Mouse (Mus musculus): Measurements from ENCODE around the gene Nlrc5. TPM values are rescaled to one million over a fixed set of nuclear protein-coding genes. Genes with fewer than 3 reads are reported as not detected.
A peak's percentile ranks its signal among the peaks of the same experiment; 100 is the strongest.

Gene Nlrc5
- total and polyA plus RNA-seq, 3 experiments = 0.03 TPM; not detected in 2

DNA sequence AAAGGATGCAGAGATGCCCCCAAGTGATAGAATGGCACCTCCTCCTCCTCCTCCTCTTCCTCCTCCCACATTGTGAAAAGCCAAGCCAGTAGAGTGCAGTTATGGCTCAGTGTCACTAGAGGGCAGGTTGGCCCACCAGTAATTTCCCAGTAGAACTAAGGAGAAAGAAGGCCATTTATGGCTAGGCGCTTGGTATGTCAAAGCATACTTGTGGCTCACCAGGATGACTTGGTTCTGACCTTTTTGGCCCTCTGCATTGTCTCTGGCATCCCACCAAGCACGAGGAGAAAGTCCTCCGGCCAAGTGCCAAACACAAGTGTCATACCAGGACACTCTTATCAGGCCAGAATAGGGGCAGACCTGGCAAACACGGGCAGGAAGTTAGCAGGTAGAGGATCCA is 94.1 kb downstream of the Nlrc5 start (continued):
- TF ChIP-seq MAX (IDR thresholded peaks at IDR 0.05; ENCODE audit: low read length) (no peak), MAFK (IDR thresholded peaks at IDR 0.05; ENCODE audit: borderline replicate concordance, low read depth, low read length) (no peak), USF1 (IDR thresholded peaks at IDR 0.05; ENCODE audit: low read depth, low read length) (no peak), CTCF (IDR thresholded peaks at IDR 0.05 in 2 of 3, conservative IDR thresholded peaks at IDR 0.05 in 1 of 3; ENCODE audit: control insufficient read depth in 1 of 3, insufficient read depth in 1 of 3, low read depth in 2 of 3, low read length in 3 of 3, poor library complexity in 1 of 3, severe bottlenecking in 1 of 3) (peak; percentile 74 to 95 (median 88)), USF2 (IDR thresholded peaks at IDR 0.05; ENCODE audit: borderline replicate concordance in 1 of 2, insufficient read depth in 1 of 2, low read depth in 1 of 2, low read length in 2 of 2) (no peak), SMC3 (IDR thresholded peaks at IDR 0.05; ENCODE audit: low read depth, low read length) (peak; percentile 96), ETS1 (IDR thresholded peaks at IDR 0.05; ENCODE audit: low read depth, low read length) (no peak), HCFC1 (IDR thresholded peaks at IDR 0.05; ENCODE audit: low read depth, low read length) (0 out of 2 replicates have a peak, but pooled peaks have one; percentile 33), NRF1 (IDR thresholded peaks at IDR 0.05; ENCODE audit: insufficient read depth, low read depth, low read length, poor library complexity, severe bottlenecking) (no peak), EP300 (IDR thresholded peaks at IDR 0.05; ENCODE audit: low read depth in 1 of 2, low read length in 2 of 2) (no peak), ZKSCAN1 (IDR thresholded peaks at IDR 0.05; ENCODE audit: low read depth, low read length) (no peak), ZMIZ1 (IDR thresholded peaks at IDR 0.05; ENCODE audit: low read depth, low read length) (no peak), CHD2 (IDR thresholded peaks at IDR 0.05; ENCODE audit: low read length) (no peak), MAZ (IDR thresholded peaks at IDR 0.05; ENCODE audit: low read depth, low read length) (no peak)

DNA sequence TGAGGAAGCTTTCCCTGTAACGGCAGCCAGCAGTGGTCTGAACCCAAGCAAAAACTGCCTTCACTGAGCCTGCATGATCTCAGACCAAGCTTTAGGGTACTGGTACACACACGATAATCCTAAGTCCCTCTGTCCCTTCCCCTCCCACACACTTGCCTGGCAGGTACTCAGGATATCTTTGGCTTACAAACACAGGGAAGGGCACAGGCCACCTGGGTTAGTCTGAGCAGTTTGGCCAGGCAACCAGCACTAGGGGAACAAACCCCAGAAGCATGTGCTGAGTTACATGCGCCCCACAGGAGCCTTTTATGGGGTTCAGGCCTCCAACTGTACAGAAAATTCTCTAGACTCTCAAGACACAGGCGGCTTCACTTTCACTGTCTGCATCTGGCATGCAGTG is 95.7 kb downstream of the Nlrc5 start:
- Histone ChIP-seq H3K27ac (ENCODE audit: control insufficient read depth, low read depth, low read length) (peak overlapping the region; percentile 26; the same call in 1 of the 2 replicates), H3K4me1 (ENCODE audit: control insufficient read depth in 1 of 2, insufficient read depth in 2 of 2, low read length in 2 of 2) (peaks cover 6 to 17% of the 10 kb centered on the region in 2 experiments; a peak in 3 of 4 replicates), H3K79me2 (ENCODE audit: control insufficient read depth, insufficient read depth, low read length, poor library complexity) (no peaks in the 10 kb centered on the region; the same call in 1 of the 2 replicates), H3K9me3 (replicated peaks; ENCODE audit: insufficient read depth, low read length) (no peaks in the 10 kb centered on the region), H3K4me3 (ENCODE audit: control insufficient read depth in 1 of 2, insufficient read depth in 1 of 2, low read depth in 2 of 2, low read length in 2 of 2) (no peak overlapping the region), H3K36me3 (ENCODE audit: control insufficient read depth in 1 of 2, insufficient read depth in 2 of 2, low read length in 2 of 2) (peaks cover 0 to 4% of the 10 kb centered on the region in 2 experiments; a peak in 1 of 4 replicates), H3K9ac (ENCODE audit: control insufficient read depth, low read depth, low read length, poor library complexity, severe bottlenecking) (0 out of 2 replicates have a peak overlapping the region, but pooled peaks have one; percentile 15), H3K27me3 (ENCODE audit: control insufficient read depth in 1 of 2, insufficient read depth in 2 of 2, low read length in 2 of 2) (no peaks in the 10 kb centered on the region; a peak in 1 of 4 replicates)
- TF ChIP-seq HCFC1 (IDR thresholded peaks at IDR 0.05; ENCODE audit: low read depth, low read length) = no peak
- TF ChIP-seq ELF1 (IDR thresholded peaks at IDR 0.05; ENCODE audit: low read depth, low read length) = no peak
- TF ChIP-seq RCOR1 (IDR thresholded peaks at IDR 0.05; ENCODE audit: low read depth, low read length) = no peak
- no peak for TF ChIP-seq MXI1 (IDR thresholded peaks at IDR 0.05; ENCODE audit: low read depth, low read length)
- no peak for TF ChIP-seq MEF2A (IDR thresholded peaks at IDR 0.05; ENCODE audit: extremely low read depth, insufficient replicate concordance, low read depth, low read length, poor library complexity, severe bottlenecking)
- no peak for TF ChIP-seq USF1 (IDR thresholded peaks at IDR 0.05; ENCODE audit: low read depth, low read length)
- no peak for TF ChIP-seq CTCF (IDR thresholded peaks at IDR 0.05 in 2 of 3, conservative IDR thresholded peaks at IDR 0.05 in 1 of 3; ENCODE audit: control insufficient read depth in 1 of 3, insufficient read depth in 1 of 3, low read depth in 2 of 3, low read length in 3 of 3, poor library complexity in 1 of 3, severe bottlenecking in 1 of 3)
- no peak for TF ChIP-seq NRF1 (IDR thresholded peaks at IDR 0.05; ENCODE audit: insufficient read depth, low read depth, low read length, poor library complexity, severe bottlenecking)
- no peak for TF ChIP-seq TBP (IDR thresholded peaks at IDR 0.05; ENCODE audit: low read depth, low read length)
- no peak for TF ChIP-seq CHD1 (IDR thresholded peaks at IDR 0.05; ENCODE audit: low read depth, low read length)
- TF ChIP-seq POLR2AphosphoS5 (IDR thresholded peaks at IDR 0.05; ENCODE audit: borderline replicate concordance, low read depth, low read length) = no peak
- no peak for TF ChIP-seq TAL1 (IDR thresholded peaks at IDR 0.05; ENCODE audit: low read length)
- TF ChIP-seq POLR2A (IDR thresholded peaks at IDR 0.05; ENCODE audit: control insufficient read depth in 1 of 2, insufficient read depth in 1 of 2, low read depth in 1 of 2, low read length in 2 of 2, poor library complexity in 1 of 2) = no peak
- no peak for TF ChIP-seq UBTF (IDR thresholded peaks at IDR 0.05; ENCODE audit: borderline replicate concordance, insufficient read depth, low read depth, low read length)
- TF ChIP-seq POLR2AphosphoS2 (IDR thresholded peaks at IDR 0.05; ENCODE audit: low read length) = no peak
- DNase-seq (ENCODE audit: low read depth, low spot score) = peak; percentile 29
